Mouse (Mus musculus) mesoderm, embryonic 11.5 days (tissue): ENCODE measurements around the gene Tdrd6.
A peak's percentile ranks its signal among the peaks of the same experiment; 100 is the strongest.

Experiments
- DNase-seq: peaks from one replicate; pipeline ENCODE4 v3.0.0-alpha.2; 2012; ENCODE audit warnings: low read depth, low spot score

The Tdrd6 gene

DNA sequence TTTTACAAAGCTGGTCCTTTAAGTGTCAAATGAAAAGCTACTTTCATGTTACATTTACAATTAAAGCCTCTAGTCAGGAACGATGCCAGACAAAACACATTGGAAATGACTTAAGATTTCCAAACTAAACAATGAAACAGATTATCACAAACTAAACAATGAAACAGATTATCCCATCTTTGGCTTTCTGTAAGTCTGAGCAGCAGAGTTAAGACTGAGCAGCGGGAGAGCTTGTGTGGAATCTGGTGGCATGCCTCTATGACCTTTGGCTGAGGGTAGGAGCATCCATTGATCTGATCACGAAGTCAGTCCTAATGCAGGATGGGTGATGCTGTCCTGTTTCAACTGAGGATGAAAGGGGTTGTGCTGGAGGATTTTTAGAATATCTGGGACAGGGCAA, 17.9 kb downstream of the Tdrd6 start:
- DNase-seq: no peak

- DNase-seq: peak; percentile 81
These were observed 18.5 kb downstream of the Tdrd6 start for GRCm38 (mm10) chr17:43611586-43611985.

- peak; percentile 76 for DNase-seq
These were observed 23.4 kb downstream of the Tdrd6 start for GRCm38 (mm10) chr17:43606704-43607103.

- DNase-seq: no peak
These were observed 31.4 kb downstream of the Tdrd6 start for GRCm38 (mm10) chr17:43598706-43599105.

- no peak for DNase-seq
These were observed 32.4 kb downstream of the Tdrd6 start for GRCm38 (mm10) chr17:43597742-43598141.

GRCm38 (mm10) chr17:43592296-43593291, 37.5 kb downstream of the Tdrd6 start:
- DNase-seq: no peak

GRCm38 (mm10) chr17:43590531-43590930, 39.6 kb downstream of the Tdrd6 start:
- DNase-seq: no peak

DNA sequence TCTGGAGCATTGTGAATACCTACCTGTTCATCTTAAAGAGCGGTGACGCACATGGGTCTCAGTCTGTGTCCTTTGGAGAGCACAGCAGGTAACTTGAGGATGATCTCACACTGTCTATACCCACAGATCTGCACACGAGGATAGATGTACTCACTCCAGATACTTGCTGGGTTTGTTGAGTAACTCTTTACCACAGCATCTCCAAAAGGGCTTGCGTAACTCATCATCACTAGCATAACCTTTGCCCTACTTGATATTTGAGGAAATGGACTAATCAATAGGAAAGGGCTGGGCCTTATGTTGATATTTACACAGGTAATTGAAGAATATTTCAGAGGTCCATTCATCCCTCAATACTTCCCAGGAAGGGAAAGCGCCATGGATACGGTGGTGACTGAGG, 40.3 kb downstream of the Tdrd6 start:
- no peak for DNase-seq

DNA sequence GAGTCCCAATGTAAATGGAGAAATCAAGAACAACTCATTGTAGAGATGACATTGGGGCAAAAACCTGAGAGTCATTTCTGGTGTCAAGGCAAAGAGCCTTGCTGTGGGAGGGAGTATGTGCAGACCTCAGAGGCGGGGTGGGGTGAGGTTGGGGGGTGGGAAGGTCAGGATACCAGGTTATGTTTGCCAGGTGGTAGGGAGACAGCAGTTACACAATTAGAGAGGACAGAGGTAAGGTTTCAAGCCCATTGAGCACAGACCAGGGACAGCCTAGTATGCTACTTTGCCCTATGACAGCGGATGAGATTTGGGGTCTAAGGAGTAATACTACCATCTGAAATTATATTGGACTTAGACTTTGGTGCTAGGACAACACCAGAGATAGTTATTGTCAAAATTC, 42.8 kb downstream of the Tdrd6 start:
- no peak for DNase-seq

- no peak for DNase-seq
These were observed 45.3 kb downstream of the Tdrd6 start for GRCm38 (mm10) chr17:43584771-43585170.

GRCm38 (mm10) chr17:43581012-43581467, 49.1 kb downstream of the Tdrd6 start:
- peak; percentile 26 for DNase-seq

DNA sequence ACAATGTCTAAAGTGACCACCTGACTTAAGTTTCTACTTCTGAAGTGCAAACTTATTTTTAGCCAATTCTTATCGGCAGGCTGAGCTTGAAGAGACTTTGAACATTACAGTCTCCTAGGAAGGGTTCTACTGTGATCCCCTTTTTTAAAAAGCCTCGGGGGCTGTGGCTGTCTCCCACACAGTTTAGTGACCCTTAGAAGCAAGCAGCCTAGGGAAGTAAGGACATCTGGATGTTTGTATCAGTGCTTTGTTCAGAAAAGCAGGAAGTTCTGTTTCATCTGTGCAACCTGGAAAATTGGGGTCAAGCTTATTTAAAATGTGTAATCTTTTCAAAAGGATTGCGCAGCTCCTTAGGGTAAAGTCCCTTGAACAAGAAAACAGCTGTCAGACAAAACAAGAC, 49.6 kb downstream of the Tdrd6 start:
- DNase-seq: no peak

DNA sequence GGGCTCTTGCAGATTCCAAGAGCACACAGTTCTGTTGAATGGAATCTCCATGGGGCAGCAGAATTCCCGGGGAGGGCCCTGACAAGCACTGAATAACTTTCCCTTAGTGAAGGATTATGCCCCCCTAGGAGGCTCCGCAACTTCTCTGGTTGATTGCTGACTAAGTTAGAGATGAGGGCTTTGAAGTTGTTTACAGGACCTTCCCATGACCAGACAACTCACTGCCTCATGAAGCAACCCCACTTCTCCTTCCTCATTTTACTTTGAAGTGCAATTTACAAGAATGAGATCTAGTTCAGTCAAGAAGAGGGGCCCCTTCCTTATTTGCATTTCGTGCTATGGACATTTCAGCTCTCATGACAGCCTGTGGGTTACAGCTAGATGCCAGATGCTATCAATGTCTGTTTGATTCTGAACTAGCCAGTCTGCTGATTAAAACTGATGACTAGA, 56.5 kb downstream of the Tdrd6 start:
- no peak for DNase-seq

- no peak for DNase-seq
These were observed 60.8 kb downstream of the Tdrd6 start for GRCm38 (mm10) chr17:43569287-43569686.

DNA sequence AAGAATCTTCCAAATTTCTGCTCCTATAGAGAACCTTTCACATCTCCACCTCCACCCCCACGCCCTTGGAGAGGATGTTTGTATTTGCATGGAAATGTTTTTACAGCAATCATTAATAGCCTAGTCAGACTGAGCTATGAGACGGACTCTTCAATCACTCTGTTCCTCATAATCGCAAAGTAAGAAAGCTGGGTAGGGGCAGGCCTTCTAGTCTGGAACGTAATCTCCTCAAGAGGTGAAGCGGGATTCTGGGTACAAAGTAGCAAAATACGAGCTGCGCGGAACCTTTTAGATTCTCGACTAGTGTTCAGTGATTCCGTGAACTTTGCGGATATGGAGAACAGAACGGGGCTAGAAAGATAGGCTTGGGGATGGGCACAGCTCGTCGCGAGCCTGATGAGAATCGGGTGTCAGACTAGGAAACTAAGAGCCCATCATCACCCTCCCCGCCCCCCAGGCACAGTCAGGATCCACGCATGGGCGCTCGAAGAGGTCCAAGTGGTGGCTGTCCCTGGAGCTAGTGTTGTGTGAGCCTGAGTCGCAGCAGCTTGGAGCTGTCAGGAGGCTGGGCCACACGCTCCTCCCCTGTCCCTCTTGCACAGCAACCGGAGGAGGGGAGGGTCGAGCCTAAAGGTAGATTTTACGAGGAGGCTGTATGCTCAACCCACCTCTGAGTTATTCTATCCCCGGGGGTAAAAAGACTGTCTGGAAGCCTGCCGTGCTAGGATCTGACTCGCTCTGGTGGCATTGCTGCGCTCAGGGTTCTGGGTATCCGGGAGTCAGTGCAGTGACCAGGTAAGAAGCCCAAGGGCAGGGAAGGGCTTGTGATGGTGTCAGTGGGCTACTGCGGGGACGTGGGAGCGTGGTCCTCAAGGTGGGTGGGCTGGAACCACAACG, 61.9 kb downstream of the Tdrd6 start, which contains the start of gene Pla2g7:
Gene Pla2g7 (plus strand): TSS at position 107 of the 897 bp plus-strand sequence.
- DNase-seq: peak; percentile 62

DNA sequence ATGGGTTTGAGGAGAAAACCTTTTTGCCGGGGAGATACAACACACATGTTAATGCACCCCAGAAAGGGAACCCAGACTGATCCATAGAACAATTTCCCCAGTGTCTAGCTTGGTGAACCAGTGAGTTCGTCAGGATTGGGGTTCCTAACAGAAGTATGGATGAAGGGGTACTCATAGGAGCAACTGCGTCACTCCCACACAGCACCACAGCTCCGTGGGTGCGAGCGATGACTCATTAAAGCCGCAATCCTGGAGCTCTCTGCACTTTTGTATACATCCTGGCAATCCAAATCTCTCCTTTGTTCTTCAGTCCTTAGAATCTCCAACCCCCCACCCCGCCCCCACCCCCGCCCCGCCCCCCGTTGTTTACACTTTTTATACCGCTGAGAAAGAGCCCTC, 62.5 kb downstream of the Tdrd6 start:
- DNase-seq: no peak
